Mouse (Mus musculus): ENCODE results near the gene Bnc1.

GRCm38 (mm10) chr7:81968975-81969374 lies 23.1 kb downstream of the Bnc1 start:
- TF ChIP-seq MAX (IDR thresholded peaks at IDR 0.05) (no peak), CTCF (IDR thresholded peaks at IDR 0.05; ENCODE audit: control insufficient read depth, insufficient read depth, insufficient read length) (no peak), MYOG (IDR thresholded peaks at IDR 0.05; ENCODE audit: control insufficient read depth, extremely low read depth, insufficient read length) (no peak), FOSL1 (IDR thresholded peaks at IDR 0.05; ENCODE audit: insufficient read depth, low read length, poor library complexity, severe bottlenecking) (no peak), USF1 (IDR thresholded peaks at IDR 0.05; ENCODE audit: low read depth) (no peak), CEBPB (IDR thresholded peaks at IDR 0.05; ENCODE audit: low read depth) (no peak)
